Mouse (Mus musculus) neural tube, embryonic 12.5 days (tissue): ENCODE data around the gene Uhrf1. TPM values are rescaled to one million over a fixed set of nuclear protein-coding genes. Genes with fewer than 3 reads are reported as not detected.
A peak's percentile ranks its signal among the peaks of the same experiment; 100 is the strongest.

Source experiments
- ATAC-seq: fragments of 200-750 bp; cut with Nextera tagmentation; 2 replicates; pipeline ENCODE4 v1.8.0; 2017; ENCODE audit warnings: low read depth, mild to moderate bottlenecking, moderate TSS enrichment, moderate library complexity; ENCODE audit not compliant: low FRiP score
- H3K27ac ChIP-seq: fragments of 300-500 bp; sonication (generic); 2 replicates; pipeline ENCODE4 v1.5.1; 2016
- H3K27me3 ChIP-seq: fragments of 300-500 bp; sonication (generic); replicated peaks from 2 replicates; pipeline ENCODE4 v1.6.1; 2016; ENCODE audit warnings: mild to moderate bottlenecking
- H3K36me3 ChIP-seq: fragments of 300-500 bp; sonication (generic); 2 replicates; pipeline ENCODE4 v1.6.1; 2016; ENCODE audit warnings: mild to moderate bottlenecking
- H3K4me1 ChIP-seq: fragments of 300-500 bp; sonication (generic); 2 replicates; pipeline ENCODE4 v1.6.1; 2016
- H3K4me2 ChIP-seq: fragments of 300-500 bp; sonication (generic); replicated peaks from 2 replicates; pipeline ENCODE4 v1.6.1; 2016; ENCODE audit warnings: mild to moderate bottlenecking
- H3K4me3 ChIP-seq: fragments of 300-500 bp; sonication (generic); 2 replicates; pipeline ENCODE4 v1.5.1; 2016
- H3K9ac ChIP-seq: fragments of 300-500 bp; sonication (generic); 2 replicates; pipeline ENCODE4 v1.6.1; 2016; ENCODE audit warnings: mild to moderate bottlenecking
- H3K9me3 ChIP-seq: fragments of 300-500 bp; sonication (generic); 2 replicates; pipeline ENCODE4 v1.6.1; 2016; ENCODE audit warnings: mild to moderate bottlenecking
- WGBS: fragments of 180-500 bp; shearing (Covaris S2); methylation state at CpG from one replicate; pipeline ENCODE4 v1.1.7; 2016; 5-methylcytosine and 5-hydroxymethylcytosine counted together
- polyA plus RNA-seq: library from polyadenylated mRNA; unstranded; fragments of >200 nt; fragmentation: Nextera tagmentation; extraction: Ambion mirVana; gene quantifications from 2 replicates; pipeline ENCODE4 v1.2.1, GENCODE M21; 2016

Uhrf1 gene
- polyA plus RNA-seq, 1 experiment from 2014 or later, result 95.2 TPM

DNA sequence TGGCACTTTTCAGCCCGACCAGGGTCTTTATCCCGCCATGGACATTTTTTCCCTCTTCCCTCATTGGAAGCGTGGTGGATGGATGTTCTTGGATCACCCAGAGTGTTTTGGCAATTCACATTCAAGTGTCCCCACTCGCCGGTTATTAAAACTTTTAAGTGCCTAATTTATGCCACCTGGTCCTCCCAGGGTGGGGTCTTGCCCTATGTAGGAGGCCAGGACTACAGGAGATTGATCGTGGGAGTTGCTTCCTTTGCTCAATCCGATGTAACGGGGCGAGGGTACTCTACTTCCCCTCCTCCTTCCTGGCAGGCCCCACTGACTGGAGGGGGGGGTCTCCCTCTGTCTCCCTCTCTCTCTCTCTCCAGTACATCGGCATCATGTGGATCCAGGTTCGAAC, 1.6 kb downstream of the Uhrf1 start:
- WGBS, result 11% methylated on average over 11 of the region's 11 CpGs
- Histone ChIP-seq H3K4me3 (peak overlapping the region; percentile 79), H3K9me3 (no peaks in the 10 kb centered on the region), H3K9ac (peak overlapping the region; percentile 71), H3K36me3 (peaks cover 16% of the 10 kb centered on the region; the same call in 1 of the 2 replicates), H3K27me3 (no peaks in the 10 kb centered on the region), H3K4me2 (peak overlapping the region; percentile 95), H3K27ac (no peak overlapping the region), H3K4me1 (peaks cover 38% of the 10 kb centered on the region)
- no peak for ATAC-seq

DNA sequence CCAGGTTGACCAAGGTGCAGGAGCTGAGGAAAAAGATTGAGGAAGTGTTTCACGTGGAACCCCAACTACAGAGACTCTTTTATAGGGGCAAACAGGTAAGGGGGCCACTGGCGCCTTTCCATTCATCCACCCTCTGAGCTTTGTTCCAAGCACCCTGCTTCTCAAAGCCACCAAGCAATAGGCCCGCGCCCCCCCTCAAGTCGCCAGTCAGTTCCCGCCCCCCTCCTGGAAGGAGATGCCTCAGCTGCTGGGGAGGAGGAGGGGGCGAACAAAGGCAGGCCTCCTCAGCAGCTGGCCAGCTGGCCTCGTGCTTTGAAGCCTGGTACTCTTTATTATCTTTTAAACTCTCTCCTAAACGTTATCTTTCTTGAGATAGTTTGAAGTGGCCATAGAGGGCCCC, 2.0 kb downstream of the Uhrf1 start:
- 20% methylated on average over 9 of the region's 9 CpGs for WGBS
- H3K27ac ChIP-seq, result no peak overlapping the region
- peak overlapping the region; percentile 71 for H3K9ac ChIP-seq
- H3K9me3 ChIP-seq, result no peaks in the 10 kb centered on the region
- H3K27me3 ChIP-seq, result no peaks in the 10 kb centered on the region
- no peak for ATAC-seq
- peaks cover 38% of the 10 kb centered on the region for H3K4me1 ChIP-seq
- peak overlapping the region; percentile 79 for H3K4me3 ChIP-seq
- H3K36me3 ChIP-seq, result peaks cover 19% of the 10 kb centered on the region; the same call in 1 of the 2 replicates
- peak overlapping the region; percentile 95 for H3K4me2 ChIP-seq

- WGBS, result 62% methylated on average over 8 of the region's 8 CpGs
- no peaks in the 10 kb centered on the region for H3K27me3 ChIP-seq
These were observed 2.7 kb downstream of the Uhrf1 start for GRCm38 (mm10) chr17:56305826-56306225.

DNA sequence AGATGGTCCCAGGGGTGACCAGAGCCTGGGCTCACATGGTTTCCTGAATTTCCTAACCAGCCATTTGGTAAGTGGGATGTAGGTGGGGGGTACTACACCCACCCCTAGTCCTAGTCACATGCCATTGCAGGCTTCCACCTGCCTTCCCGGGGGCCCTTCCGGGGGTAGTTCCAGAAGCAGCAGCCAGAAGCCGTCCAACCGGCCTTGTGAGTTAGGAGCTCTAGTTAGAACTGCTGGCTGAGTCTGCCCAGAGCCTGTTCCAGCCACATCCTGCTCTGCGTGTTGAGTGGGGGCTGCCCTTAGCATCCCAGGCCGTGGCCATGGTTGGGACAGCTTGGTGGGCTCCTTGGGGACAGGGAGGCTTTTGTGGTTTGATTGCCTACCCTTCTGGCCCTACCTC, 5.0 kb downstream of the Uhrf1 start:
- 85% methylated on average over 6 of the region's 6 CpGs for WGBS
- H3K36me3 ChIP-seq, result peaks cover 47% of the 10 kb centered on the region; the same call in 1 of the 2 replicates
- no peaks in the 10 kb centered on the region for H3K27me3 ChIP-seq
- no peak overlapping the region for H3K27ac ChIP-seq
- ATAC-seq, result no peak
- no peak overlapping the region for H3K4me2 ChIP-seq
- H3K9me3 ChIP-seq, result no peaks in the 10 kb centered on the region
- no peak overlapping the region for H3K4me3 ChIP-seq
- no peak overlapping the region for H3K9ac ChIP-seq
- H3K4me1 ChIP-seq, result peaks cover 32% of the 10 kb centered on the region

More at GRCm38 (mm10) chr17:56305826-56306225, 2.7 kb downstream of the Uhrf1 start:
- H3K36me3 ChIP-seq, result peaks cover 26% of the 10 kb centered on the region; the same call in 1 of the 2 replicates
- ATAC-seq, result no peak
- H3K4me1 ChIP-seq, result peaks cover 38% of the 10 kb centered on the region
- H3K27ac ChIP-seq, result no peak overlapping the region
- peak overlapping the region; percentile 95 for H3K4me2 ChIP-seq
- no peaks in the 10 kb centered on the region for H3K9me3 ChIP-seq
- no peak overlapping the region for H3K9ac ChIP-seq
- no peak overlapping the region for H3K4me3 ChIP-seq

DNA sequence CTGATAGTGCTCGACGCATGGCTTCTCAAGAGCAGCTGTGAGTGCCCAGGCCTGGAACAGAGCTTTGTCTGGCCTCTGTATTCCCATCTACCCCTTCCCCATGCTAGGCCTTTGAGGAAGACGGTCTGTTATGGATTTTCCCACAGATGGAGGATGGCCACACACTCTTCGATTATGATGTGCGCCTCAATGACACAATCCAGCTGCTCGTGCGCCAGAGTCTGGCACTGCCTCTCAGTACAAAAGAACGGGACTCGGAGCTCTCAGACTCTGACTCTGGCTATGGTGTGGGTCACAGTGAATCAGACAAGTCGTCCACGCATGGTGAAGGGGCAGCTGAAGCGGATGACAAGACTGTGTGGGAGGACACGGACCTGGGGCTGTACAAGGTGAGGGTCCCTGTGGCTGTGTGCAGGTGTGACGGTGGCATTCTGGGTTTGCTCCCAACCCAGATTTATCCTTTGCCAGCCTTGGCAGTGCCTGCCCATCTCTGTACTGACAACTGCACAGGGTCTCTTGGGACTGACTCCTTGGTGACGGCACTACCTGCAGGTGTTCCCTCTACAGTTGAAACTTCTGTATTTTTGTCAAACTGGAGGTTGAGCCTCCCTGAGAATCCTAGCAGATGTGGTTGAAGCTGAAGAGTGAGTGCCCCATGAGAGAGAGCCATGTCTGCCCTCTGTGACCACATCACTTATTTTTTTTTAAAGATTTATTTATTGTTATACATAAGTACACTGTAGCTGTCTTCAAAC, 6.2 kb downstream of the Uhrf1 start:
- 92% methylated on average over 15 of the region's 15 CpGs for WGBS
- no peaks in the 10 kb centered on the region for H3K9me3 ChIP-seq
- H3K27ac ChIP-seq, result no peak overlapping the region
- H3K4me1 ChIP-seq, result peaks cover 22% of the 10 kb centered on the region
- no peak overlapping the region for H3K9ac ChIP-seq
- no peak overlapping the region for H3K4me3 ChIP-seq
- no peaks in the 10 kb centered on the region for H3K27me3 ChIP-seq
- no peak overlapping the region for H3K4me2 ChIP-seq
- H3K36me3 ChIP-seq, result peaks cover 56% of the 10 kb centered on the region; the same call in 1 of the 2 replicates
- no peak for ATAC-seq

GRCm38 (mm10) chr17:56324419-56324818, 21.3 kb downstream of the Uhrf1 start:
- Histone ChIP-seq H3K9ac (no peak overlapping the region), H3K27me3 (no peaks in the 10 kb centered on the region), H3K9me3 (no peaks in the 10 kb centered on the region), H3K36me3 (peaks cover 28% of the 10 kb centered on the region), H3K4me1 (peaks cover 24% of the 10 kb centered on the region), H3K27ac (no peak overlapping the region), H3K4me3 (no peak overlapping the region), H3K4me2 (no peak overlapping the region)
- no peak for ATAC-seq
- 63% methylated on average over 3 of the region's 3 CpGs for WGBS

DNA sequence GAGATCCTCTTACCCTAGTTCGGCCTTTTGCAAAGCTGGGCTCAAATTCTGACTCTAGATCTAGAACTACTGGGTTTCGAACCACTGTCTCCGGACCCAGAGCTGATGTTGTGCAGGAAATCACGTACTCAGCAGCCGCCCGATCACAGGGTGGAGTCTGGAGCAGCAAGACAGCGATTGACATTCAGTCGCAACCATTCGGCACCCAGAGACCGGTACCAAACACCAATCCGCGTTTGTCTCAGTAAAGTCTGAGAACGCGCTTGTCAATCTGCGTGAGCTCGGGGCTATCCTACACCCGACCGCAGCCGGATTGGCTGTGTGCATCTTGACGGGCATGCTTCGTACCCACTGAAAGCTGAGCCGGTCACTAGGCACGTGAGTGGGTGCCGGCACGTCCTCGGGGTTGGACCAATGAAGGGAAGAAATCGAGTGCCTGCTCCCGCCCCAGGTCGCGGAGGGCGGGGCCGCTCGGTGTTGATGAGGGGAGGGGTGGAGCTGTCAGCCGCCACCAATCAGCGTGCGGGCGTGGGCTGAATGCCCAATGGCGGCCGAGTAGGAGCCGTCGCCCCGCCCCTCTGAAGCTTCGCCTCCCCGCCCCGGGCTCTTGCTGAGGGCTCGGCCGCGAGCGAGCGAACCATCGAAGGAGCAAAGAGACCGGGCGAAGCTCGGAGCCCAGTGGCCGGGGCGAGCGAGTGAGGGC, 22.5 kb downstream of the Uhrf1 start, which contains the start of gene Kdm4b:
Gene Kdm4b (plus strand): TSS at position 613 of the 703 bp plus-strand sequence.
- H3K27me3 ChIP-seq, result no peaks in the 10 kb centered on the region
- no peaks in the 10 kb centered on the region for H3K9me3 ChIP-seq
- under 1% methylated on average over 57 of the region's 57 CpGs for WGBS
- H3K4me3 ChIP-seq, result peak within 1 kb of the TSS; percentile 87
- peaks cover 36% of the 10 kb centered on the region for H3K4me1 ChIP-seq
- peak; percentile 100 for ATAC-seq
- H3K9ac ChIP-seq, result peak within 1 kb of the TSS; percentile 98
- H3K36me3 ChIP-seq, result peaks cover 20% of the 10 kb centered on the region
- H3K4me2 ChIP-seq, result peak within 1 kb of the TSS; percentile 91
- H3K27ac ChIP-seq, result peak within 1 kb of the TSS; percentile 81

DNA sequence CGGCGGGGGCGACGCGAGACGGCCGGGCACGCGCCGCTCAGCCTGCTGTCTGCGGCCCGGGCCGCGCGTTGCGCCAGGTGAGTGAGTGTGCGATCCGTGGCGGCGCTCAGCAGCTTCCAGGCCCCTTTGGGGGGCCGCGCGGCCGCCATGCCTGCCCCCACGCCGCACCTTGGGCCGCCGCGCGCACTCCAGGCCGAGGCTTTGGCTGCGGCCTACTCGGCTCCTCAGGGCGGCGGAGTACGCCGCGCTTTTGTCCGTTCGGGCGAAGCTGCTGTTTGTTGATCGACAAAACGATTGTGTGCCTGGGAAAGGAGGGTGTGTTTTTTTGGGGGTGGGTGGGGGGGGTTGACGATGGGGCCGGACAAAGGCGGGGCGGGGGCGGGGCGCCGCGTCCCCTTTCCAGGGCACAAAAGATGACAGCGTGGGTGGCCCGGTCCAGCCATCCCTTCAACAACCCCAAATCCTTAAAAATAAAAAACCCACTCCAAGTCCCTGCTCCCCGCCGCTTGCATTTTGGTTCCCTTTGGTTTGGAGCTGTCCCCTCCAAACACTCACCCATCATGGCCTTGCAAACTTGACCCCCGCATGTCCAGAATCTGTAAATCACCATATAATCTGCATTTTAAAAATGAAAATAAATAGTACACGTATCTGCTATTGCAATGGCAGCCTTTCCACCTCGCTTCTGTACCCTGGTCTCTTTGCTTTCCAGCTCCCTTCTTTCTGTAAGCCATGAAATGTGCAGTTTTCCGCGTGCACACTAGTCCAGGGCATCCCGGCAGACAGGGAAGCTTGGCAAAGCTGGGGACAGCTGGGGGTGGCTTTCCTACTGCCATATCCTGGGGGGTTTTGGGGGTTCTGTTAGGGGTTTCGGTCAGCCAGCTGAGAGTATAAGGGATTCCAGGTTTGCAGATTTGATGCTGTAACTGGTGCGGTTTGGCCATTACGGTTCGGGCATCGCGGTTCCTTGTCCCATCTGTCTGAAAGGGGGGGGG, 23.3 kb downstream of the Uhrf1 start:
- Histone ChIP-seq H3K4me3 (peak overlapping the region; percentile 87), H3K9me3 (no peaks in the 10 kb centered on the region), H3K4me2 (peak overlapping the region; percentile 91), H3K27me3 (no peaks in the 10 kb centered on the region), H3K9ac (peak overlapping the region; percentile 98), H3K27ac (peak overlapping the region; percentile 81), H3K4me1 (peaks cover 45% of the 10 kb centered on the region), H3K36me3 (peaks cover 15% of the 10 kb centered on the region)
- ATAC-seq, result peak; percentile 67
- WGBS, result 2% methylated on average over 67 of the region's 67 CpGs

DNA sequence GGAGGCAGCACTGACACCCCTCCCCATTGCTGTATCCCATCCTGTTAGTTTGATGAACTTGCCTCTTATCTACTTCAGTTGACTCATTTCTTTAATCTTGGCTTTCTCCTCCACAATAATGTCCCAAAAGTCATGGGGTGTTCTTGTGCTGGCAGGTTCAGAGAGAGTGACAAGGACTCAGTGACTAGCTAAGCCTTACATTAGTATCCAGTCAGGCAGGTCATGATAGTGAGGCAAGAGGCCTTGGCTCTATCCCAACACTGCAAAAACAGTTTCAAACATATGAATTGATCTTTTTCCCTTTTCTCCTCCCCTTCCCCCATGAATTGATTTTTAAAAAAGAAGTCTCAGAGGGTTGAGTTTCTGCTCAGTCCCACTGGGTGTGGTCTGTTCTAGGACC, 26.1 kb downstream of the Uhrf1 start:
- no peak for ATAC-seq
- H3K9me3 ChIP-seq, result no peaks in the 10 kb centered on the region
- H3K27ac ChIP-seq, result no peak overlapping the region
- H3K27me3 ChIP-seq, result no peaks in the 10 kb centered on the region
- no peaks in the 10 kb centered on the region for H3K36me3 ChIP-seq
- peaks cover 45% of the 10 kb centered on the region for H3K4me1 ChIP-seq
- H3K9ac ChIP-seq, result no peak overlapping the region
- no peak overlapping the region for H3K4me3 ChIP-seq
- H3K4me2 ChIP-seq, result no peak overlapping the region

GRCm38 (mm10) chr17:56330345-56330744, 27.2 kb downstream of the Uhrf1 start:
- H3K27me3 ChIP-seq, result no peaks in the 10 kb centered on the region
- no peak overlapping the region for H3K4me2 ChIP-seq
- peaks cover 46% of the 10 kb centered on the region for H3K4me1 ChIP-seq
- ATAC-seq, result no peak
- no peak overlapping the region for H3K27ac ChIP-seq
- H3K9me3 ChIP-seq, result no peaks in the 10 kb centered on the region
- whole genome bisulfite sequencing, result 76% methylated on average over 3 of the region's 3 CpGs
- H3K9ac ChIP-seq, result 0 out of 2 replicates have a peak overlapping the region, but pooled peaks have one; percentile 3
- no peak overlapping the region for H3K4me3 ChIP-seq
- H3K36me3 ChIP-seq, result no peaks in the 10 kb centered on the region; the same call in 1 of the 2 replicates

- Histone ChIP-seq H3K9ac (no peak overlapping the region), H3K4me1 (peaks cover 51% of the 10 kb centered on the region), H3K27me3 (no peaks in the 10 kb centered on the region), H3K4me3 (no peak overlapping the region), H3K4me2 (no peak overlapping the region), H3K36me3 (no peaks in the 10 kb centered on the region; the same call in 1 of the 2 replicates), H3K27ac (no peak overlapping the region), H3K9me3 (no peaks in the 10 kb centered on the region)
- ATAC-seq, result no peak
These were observed 28.1 kb downstream of the Uhrf1 start for GRCm38 (mm10) chr17:56331256-56331655.
